Mouse (Mus musculus) heart, embryonic 11.5 days (tissue): ENCODE results near the gene Nfkb1. TPM values are rescaled to one million over a fixed set of nuclear protein-coding genes. Genes with fewer than 3 reads are reported as not detected.

Experiments
- ATAC-seq: fragments of 200-750 bp; cut with Nextera tagmentation; replicated peaks from 2 replicates; pipeline ENCODE4 v1.8.0; 2017; ENCODE audit warnings: moderate library complexity; ENCODE audit not compliant: insufficient number of reproducible peaks, low FRiP score, low TSS enrichment
- H3K27ac ChIP-seq: fragments of 300-500 bp; sonication (generic); 2 replicates; pipeline ENCODE4 v1.5.1; 2014; ENCODE audit warnings: mild to moderate bottlenecking, low read depth, low read length
- H3K27me3 ChIP-seq: fragments of 300-500 bp; sonication (generic); 2 replicates; pipeline ENCODE4 v1.6.1; 2014; ENCODE audit warnings: mild to moderate bottlenecking, low read length, mixed read lengths; ENCODE audit not compliant: control insufficient read depth, insufficient read depth
- H3K36me3 ChIP-seq: fragments of 300-500 bp; sonication (generic); 2 replicates; pipeline ENCODE4 v1.6.1; 2014; ENCODE audit warnings: mild to moderate bottlenecking, low read length, moderate library complexity, mixed read lengths; ENCODE audit not compliant: control insufficient read depth, insufficient read depth
- H3K4me1 ChIP-seq: fragments of 300-500 bp; sonication (generic); 2 replicates; pipeline ENCODE4 v1.6.1; 2014; ENCODE audit warnings: low read length; ENCODE audit not compliant: control insufficient read depth, insufficient read depth
- H3K4me2 ChIP-seq: fragments of 300-500 bp; sonication (generic); 2 replicates; pipeline ENCODE4 v1.6.1; 2014; ENCODE audit warnings: mild to moderate bottlenecking, moderate library complexity
- H3K4me3 ChIP-seq: fragments of 300-500 bp; sonication (generic); 2 replicates; pipeline ENCODE4 v1.5.1; 2014; ENCODE audit warnings: low read depth, low read length
- H3K9ac ChIP-seq: fragments of 300-500 bp; sonication (generic); 2 replicates; pipeline ENCODE4 v1.6.1; 2014; ENCODE audit warnings: mild to moderate bottlenecking, low read depth, low read length, moderate library complexity
- H3K9me3 ChIP-seq: fragments of 300-500 bp; sonication (generic); replicated peaks from 2 replicates; pipeline ENCODE4 v1.6.1; 2016; ENCODE audit warnings: low read length; ENCODE audit not compliant: control insufficient read depth
- WGBS: fragments of 180-500 bp; shearing (Covaris S2); extraction: QIAGEN DNeasy Blood & Tissue Kit; methylation state at CpG from one replicate; pipeline ENCODE4 v1.1.7; 2014; ENCODE audit not compliant: insufficient replicate concordance; 5-methylcytosine and 5-hydroxymethylcytosine counted together
- polyA plus RNA-seq: library from polyadenylated mRNA; unstranded; fragments of >200 nt; fragmentation: Nextera tagmentation; extraction: Ambion mirVana; gene quantifications from 2 replicates; pipeline ENCODE4 v1.2.1, GENCODE M21; 2014

The Nfkb1 gene
- polyA plus RNA-seq, 1 experiment from 2014 or later, result 17.8 TPM

GRCm38 (mm10) chr3:135628000-135628705, 63.2 kb downstream of the Nfkb1 start:
- Histone ChIP-seq H3K9ac (no peak overlapping the region), H3K27me3 (no peaks in the 10 kb centered on the region), H3K36me3 (peaks cover 8% of the 10 kb centered on the region; the same call in 1 of the 2 replicates), H3K4me1 (peaks cover 13% of the 10 kb centered on the region), H3K4me2 (no peak overlapping the region), H3K9me3 (no peaks in the 10 kb centered on the region), H3K4me3 (no peak overlapping the region), H3K27ac (peak overlapping the region; percentile 46; the same call in 1 of the 2 replicates)
- ATAC-seq, result no peak
- 70% methylated on average over 9 of the region's 9 CpGs for WGBS

- Histone ChIP-seq H3K4me2 (no peak overlapping the region), H3K27ac (no peak overlapping the region), H3K9ac (no peak overlapping the region), H3K36me3 (peaks cover 8% of the 10 kb centered on the region; the same call in 1 of the 2 replicates), H3K27me3 (no peaks in the 10 kb centered on the region), H3K4me1 (peaks cover 13% of the 10 kb centered on the region), H3K4me3 (no peak overlapping the region), H3K9me3 (no peaks in the 10 kb centered on the region)
- 96% methylated on average over 2 of the region's 2 CpGs for WGBS
- ATAC-seq, result no peak
These were observed 66.1 kb downstream of the Nfkb1 start for GRCm38 (mm10) chr3:135625290-135625689.

GRCm38 (mm10) chr3:135616730-135617129, 74.6 kb downstream of the Nfkb1 start:
- no peak overlapping the region for H3K9ac ChIP-seq
- no peaks in the 10 kb centered on the region for H3K27me3 ChIP-seq
- H3K4me3 ChIP-seq, result no peak overlapping the region
- H3K9me3 ChIP-seq, result no peaks in the 10 kb centered on the region
- peaks cover 24% of the 10 kb centered on the region for H3K36me3 ChIP-seq
- ATAC-seq, result no peak
- no peak overlapping the region for H3K4me2 ChIP-seq
- WGBS, result 87% methylated on average over 7 of the region's 7 CpGs
- no peak overlapping the region for H3K27ac ChIP-seq
- no peaks in the 10 kb centered on the region for H3K4me1 ChIP-seq

- ATAC-seq, result no peak
- Histone ChIP-seq H3K36me3 (peaks cover 28% of the 10 kb centered on the region), H3K9ac (no peak overlapping the region), H3K27me3 (no peaks in the 10 kb centered on the region), H3K27ac (no peak overlapping the region), H3K4me2 (no peak overlapping the region), H3K4me3 (no peak overlapping the region), H3K4me1 (no peaks in the 10 kb centered on the region), H3K9me3 (no peaks in the 10 kb centered on the region)
- 84% methylated on average over 3 of the region's 3 CpGs for WGBS
These were observed 77.0 kb downstream of the Nfkb1 start for GRCm38 (mm10) chr3:135614376-135614775.

GRCm38 (mm10) chr3:135610221-135610620, 81.1 kb downstream of the Nfkb1 start:
- H3K9me3 ChIP-seq, result no peaks in the 10 kb centered on the region
- no peak for ATAC-seq
- peaks cover 12% of the 10 kb centered on the region; the same call in 1 of the 2 replicates for H3K4me1 ChIP-seq
- no peak overlapping the region for H3K4me3 ChIP-seq
- no peaks in the 10 kb centered on the region for H3K27me3 ChIP-seq
- no peak overlapping the region for H3K4me2 ChIP-seq
- H3K9ac ChIP-seq, result no peak overlapping the region
- peaks cover 17% of the 10 kb centered on the region for H3K36me3 ChIP-seq
- H3K27ac ChIP-seq, result no peak overlapping the region
- WGBS, result 61% methylated on average over 3 of the region's 3 CpGs

- H3K9ac ChIP-seq, result no peak overlapping the region
- 0 out of 2 replicates have a peak overlapping the region, but pooled peaks have one; percentile 7 for H3K4me2 ChIP-seq
- peaks cover 32% of the 10 kb centered on the region for H3K4me1 ChIP-seq
- peaks cover 20% of the 10 kb centered on the region for H3K36me3 ChIP-seq
- peak overlapping the region; percentile 46 for H3K27ac ChIP-seq
- H3K27me3 ChIP-seq, result no peaks in the 10 kb centered on the region
- H3K9me3 ChIP-seq, result no peaks in the 10 kb centered on the region
- no peak for ATAC-seq
- 73% methylated on average over 24 of the region's 24 CpGs for WGBS
- H3K4me3 ChIP-seq, result no peak overlapping the region
These were observed 83.5 kb downstream of the Nfkb1 start for GRCm38 (mm10) chr3:135607660-135608473.

DNA sequence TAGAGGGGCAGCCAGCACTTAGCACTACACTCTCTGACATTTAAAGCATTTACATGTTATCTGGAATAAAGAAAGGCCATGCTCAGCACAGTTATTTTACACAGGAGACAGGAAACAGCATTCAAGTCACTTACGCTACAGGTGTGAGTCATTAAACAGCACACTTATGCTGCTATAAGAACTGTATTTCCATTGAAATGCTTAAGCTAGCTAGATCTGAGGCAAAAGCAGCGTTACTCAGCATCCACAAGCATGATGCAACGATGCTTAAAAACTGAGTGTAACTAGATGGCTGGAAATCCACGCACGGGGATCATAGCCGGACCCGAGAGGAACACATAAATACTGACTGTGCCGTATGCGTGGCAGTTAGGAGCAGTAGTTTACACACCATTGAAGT, 84.3 kb downstream of the Nfkb1 start:
- Histone ChIP-seq H3K36me3 (peaks cover 14% of the 10 kb centered on the region), H3K9ac (no peak overlapping the region), H3K4me3 (no peak overlapping the region), H3K9me3 (no peaks in the 10 kb centered on the region), H3K4me2 (no peak overlapping the region), H3K27ac (no peak overlapping the region), H3K4me1 (peaks cover 41% of the 10 kb centered on the region), H3K27me3 (no peaks in the 10 kb centered on the region)
- ATAC-seq, result no peak
- WGBS, result 81% methylated on average over 9 of the region's 9 CpGs

GRCm38 (mm10) chr3:135606592-135606991, 84.8 kb downstream of the Nfkb1 start:
- Histone ChIP-seq H3K27ac (no peak overlapping the region), H3K4me2 (no peak overlapping the region), H3K4me3 (no peak overlapping the region), H3K9ac (no peak overlapping the region), H3K36me3 (peaks cover 14% of the 10 kb centered on the region), H3K9me3 (no peaks in the 10 kb centered on the region), H3K4me1 (peaks cover 44% of the 10 kb centered on the region), H3K27me3 (no peaks in the 10 kb centered on the region)
- ATAC-seq, result no peak
- WGBS, result 88% methylated on average over 8 of the region's 8 CpGs
